Mouse (Mus musculus) embryonic stem cell, embryonic (primary cell): Measurements from ENCODE around the gene Ywhag.

Source experiments
- CTCF ChIA-PET, 4 experiments: fragments of 300-600 bp in 2 of 4; fragments of 350-600 bp in 2 of 4; sonication (Branson Sonifier 250); formaldehyde crosslinking; loops; one replicate each; lab custom pipeline; 2022; ENCODE audit warnings: inconsistent platforms in 2 of 4; lab: Charles Lee
- POLR2A ChIA-PET, 4 experiments: fragments of 300-600 bp in 2 of 4; fragments of 350-600 bp in 2 of 4; sonication (Branson Sonifier 250); formaldehyde crosslinking; loops; one replicate each; lab custom pipeline; 2022; ENCODE audit warnings: antibody characterized with exemption in 4 of 4, inconsistent platforms in 1 of 4; lab: Charles Lee

Ywhag gene

GRCm38 (mm10) chr5:135910813-135911212 is 23.6 kb downstream of the Ywhag start:
- ChIA-PET POLR2A (interaction anchor here (0.5 to 39.6 kb wide), 13 partner anchors 4 to 337 kb away, joined by 3 to 1106 read pairs (median 4); partner anchors contain the start of genes Ywhag (in 2 of the 4) and Hspb1 (in 1 of the 4)), CTCF (interaction anchor here in 3 of 4 experiments (0.6 to 2.1 kb wide), 5 partner anchors 10 to 191 kb away, joined by 3 to 11 read pairs (median 4); partner anchors contain the start of gene Srrm3 (in 1 of the 3))

- ChIA-PET POLR2A (interaction anchor here (0.6 to 39.6 kb wide), 25 partner anchors 5 to 206 kb away, joined by 3 to 1106 read pairs (median 6); partner anchors contain the start of genes Hspb1 (in 2 of the 4), Ywhag (in 2 of the 4) and Polr2j (in 1 of the 4)), CTCF (interaction anchor here (0.6 to 1.7 kb wide), 8 partner anchors 8 to 25 kb away, joined by 3 to 8 read pairs (median 4); no protein-coding TSS in a partner anchor)
These were observed 24.8 kb downstream of the Ywhag start for GRCm38 (mm10) chr5:135909646-135910045.

GRCm38 (mm10) chr5:135908989-135909388 is 25.4 kb downstream of the Ywhag start:
- ChIA-PET POLR2A (interaction anchor here (0.6 to 39.6 kb wide), 27 partner anchors 4 to 284 kb away, joined by 3 to 1106 read pairs (median 5); partner anchors contain the start of genes Hspb1 (in 2 of the 4), Ywhag (in 2 of the 4) and Polr2j (in 1 of the 4)), CTCF (interaction anchor here (0.7 to 1.7 kb wide), 7 partner anchors 8 to 11 kb away, joined by 3 to 8 read pairs (median 6); no protein-coding TSS in a partner anchor)

DNA sequence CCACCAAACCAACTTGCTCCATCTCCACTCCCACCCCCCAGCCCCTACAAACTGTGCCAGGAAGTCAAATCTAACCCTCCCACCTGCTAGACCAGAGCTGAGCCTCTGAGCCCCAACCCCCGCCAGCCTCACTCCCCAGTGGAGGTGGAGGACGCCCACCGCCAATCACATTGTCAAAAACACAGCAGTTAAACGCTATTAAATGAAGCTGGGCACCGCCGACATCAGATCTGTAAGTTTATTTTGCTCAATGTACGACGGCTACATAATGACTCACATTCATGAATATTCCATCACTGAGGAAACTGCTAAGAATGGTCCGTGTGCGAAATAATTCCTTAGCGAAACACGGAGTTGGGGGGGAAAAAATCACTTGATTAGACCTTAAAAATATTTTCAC is 26.2 kb downstream of the Ywhag start:
- CTCF ChIA-PET, result interaction anchor here in 2 of 4 experiments (0.7 to 1.4 kb wide), 4 partner anchors 10 kb away, joined by 3 to 6 read pairs (median 3); no protein-coding TSS in a partner anchor
- POLR2A ChIA-PET, result interaction anchor here (0.5 to 39.6 kb wide), 23 partner anchors 4 to 272 kb away, joined by 3 to 1106 read pairs (median 8); partner anchors contain the start of genes Hspb1 (in 2 of the 4), Ywhag (in 2 of the 4), Mdh2 (in 1 of the 4) and Polr2j (in 1 of the 4)

DNA sequence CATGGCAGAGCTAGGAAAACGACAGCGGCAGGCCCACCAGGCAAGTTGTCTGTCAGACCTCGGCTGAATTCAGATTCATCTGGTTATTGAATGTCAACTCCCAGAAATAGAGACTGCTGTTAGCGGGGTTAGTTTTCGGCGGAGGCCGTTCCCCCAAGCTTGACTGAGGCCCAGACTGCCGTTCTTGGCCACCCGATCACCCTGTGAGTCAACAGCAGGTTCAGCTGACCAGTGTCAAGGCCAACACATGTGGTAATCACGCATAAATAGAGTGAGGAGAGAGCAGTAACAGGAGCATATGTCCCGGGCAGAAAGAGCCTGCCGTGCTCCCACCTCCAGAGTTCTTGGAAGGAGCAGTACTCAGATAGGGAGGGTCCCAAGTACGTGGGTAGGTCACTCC is 27.2 kb downstream of the Ywhag start:
- POLR2A ChIA-PET, result interaction anchor here in 3 of 4 experiments (0.6 to 39.6 kb wide), 13 partner anchors 3 to 129 kb away, joined by 3 to 1106 read pairs (median 10); partner anchors contain the start of genes Hspb1 (in 1 of the 3), Mdh2 (in 1 of the 3), Styxl1 (in 1 of the 3) and Ywhag (in 1 of the 3)
- CTCF ChIA-PET, result interaction anchor here in 2 of 4 experiments (0.7 to 1.5 kb wide), 3 partner anchors 9 to 27 kb away, joined by 3 to 5 read pairs (median 4); partner anchors contain the start of gene Ywhag (in 1 of the 2)

GRCm38 (mm10) chr5:135906846-135907245 is 27.6 kb downstream of the Ywhag start:
- ChIA-PET POLR2A (interaction anchor here in 3 of 4 experiments (0.6 to 39.6 kb wide), 17 partner anchors 2 to 129 kb away, joined by 3 to 1106 read pairs (median 4); partner anchors contain the start of genes Hspb1 (in 2 of the 3), Mdh2 (in 1 of the 3), Styxl1 (in 1 of the 3) and Ywhag (in 1 of the 3)), CTCF (interaction anchor here (0.6 to 1.5 kb wide), 5 partner anchors 8 to 28 kb away, joined by 3 to 14 read pairs (median 4); partner anchors contain the start of gene Ywhag (in 1 of the 4))

GRCm38 (mm10) chr5:135905320-135906225 is 28.8 kb downstream of the Ywhag start:
- CTCF ChIA-PET, result interaction anchor here in 2 of 4 experiments (0.5 to 1.3 kb wide), 7 partner anchors 9 to 140 kb away, joined by 3 to 4 read pairs (median 3); no protein-coding TSS in a partner anchor
- POLR2A ChIA-PET, result interaction anchor here (0.5 to 39.6 kb wide), 20 partner anchors 1 to 217 kb away, joined by 3 to 1106 read pairs (median 4); partner anchors contain the start of genes Hspb1 (in 2 of the 4), Mdh2 (in 1 of the 4) and Styxl1 (in 1 of the 4)

- CTCF ChIA-PET, result interaction anchor here (0.6 to 2.5 kb wide), 38 partner anchors 10 to 1856 kb away, joined by 3 to 24 read pairs (median 6); partner anchors contain the start of genes Hspb1 (in 2 of the 4) and Dtx2 (in 1 of the 4)
These were observed 30.2 kb downstream of the Ywhag start for GRCm38 (mm10) chr5:135904259-135904658.

GRCm38 (mm10) chr5:135903551-135904151 is 30.8 kb downstream of the Ywhag start:
- ChIA-PET CTCF (interaction anchor here (0.5 to 2.5 kb wide), 67 partner anchors 9 to 1856 kb away, joined by 3 to 24 read pairs (median 4); partner anchors contain the start of genes Hspb1 (in 2 of the 4), Alkbh4 (in 1 of the 4), Dtx2 (in 1 of the 4) and Lrwd1 (in 1 of the 4)), POLR2A (interaction anchor here (0.6 to 39.6 kb wide), 64 partner anchors 1 to 499 kb away, joined by 3 to 1106 read pairs (median 5); partner anchors contain the start of genes Hspb1 (in 4 of the 4), Ywhag (in 3 of the 4), Mdh2 (in 2 of the 4) and Styxl1 (in 2 of the 4))

More at GRCm38 (mm10) chr5:135904259-135904658, 30.2 kb downstream of the Ywhag start:
- POLR2A ChIA-PET, result interaction anchor here (1.0 to 39.6 kb wide), 35 partner anchors 0 to 349 kb away, joined by 3 to 1106 read pairs (median 7); partner anchors contain the start of genes Hspb1 (in 3 of the 4), Ywhag (in 3 of the 4), Mdh2 (in 1 of the 4) and Styxl1 (in 1 of the 4)

- CTCF ChIA-PET, result interaction anchor here (0.5 to 2.5 kb wide), 63 partner anchors 9 to 287 kb away, joined by 3 to 24 read pairs (median 4); partner anchors contain the start of genes Hspb1 (in 2 of the 4), Alkbh4 (in 1 of the 4), Dtx2 (in 1 of the 4) and Lrwd1 (in 1 of the 4)
These were observed 31.4 kb downstream of the Ywhag start for GRCm38 (mm10) chr5:135903058-135903457.

DNA sequence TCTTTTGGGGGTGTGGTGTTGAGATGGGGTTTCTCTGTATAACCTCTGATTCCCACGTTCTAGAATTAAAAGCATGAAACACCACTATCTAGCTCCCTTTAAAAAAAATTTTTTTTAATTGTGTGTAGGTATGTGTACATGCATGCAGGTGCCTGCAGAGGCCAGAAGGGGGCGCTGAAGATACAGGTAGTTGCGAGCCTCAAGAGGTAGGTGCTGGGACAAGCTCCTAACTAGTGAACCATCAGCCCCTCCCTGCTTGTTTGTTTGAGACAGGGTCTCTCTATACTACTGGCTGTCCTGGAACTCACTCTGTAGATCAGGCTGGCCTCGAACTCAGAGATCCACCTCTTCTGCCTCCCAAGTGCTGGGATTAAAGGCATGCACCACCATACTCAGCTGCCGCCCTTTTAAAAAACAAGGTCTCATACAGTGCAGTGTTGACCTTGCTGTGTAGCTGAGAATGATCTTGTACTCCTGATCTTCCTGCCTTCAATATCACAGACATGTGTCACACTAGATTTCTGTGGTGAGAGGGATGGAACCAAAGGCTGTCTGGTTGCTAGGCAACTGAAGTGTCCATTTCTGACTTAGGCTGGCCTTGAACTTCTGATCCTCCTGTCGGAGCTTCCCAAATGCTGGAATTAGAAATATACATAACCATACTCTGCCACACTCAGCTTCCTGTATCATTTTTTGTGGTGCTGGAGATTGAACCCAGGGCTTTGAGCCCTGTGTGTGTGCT is 32.9 kb downstream of the Ywhag start:
- POLR2A ChIA-PET, result interaction anchor here (0.5 to 39.6 kb wide), 50 partner anchors 3 to 1217 kb away, joined by 3 to 1106 read pairs (median 4); partner anchors contain the start of genes Ywhag (in 4 of the 4), Hspb1 (in 3 of the 4), Mdh2 (in 1 of the 4) and Polr2j (in 1 of the 4)
- CTCF ChIA-PET, result interaction anchor here (0.5 to 2.1 kb wide), 123 partner anchors 8 to 791 kb away, joined by 3 to 42 read pairs (median 4); partner anchors contain the start of genes Hspb1 (in 2 of the 4), Mdh2 (in 2 of the 4), Styxl1 (in 2 of the 4) and Ywhag (in 2 of the 4)

More at GRCm38 (mm10) chr5:135903058-135903457, 31.4 kb downstream of the Ywhag start:
- POLR2A ChIA-PET, result interaction anchor here (0.6 to 39.6 kb wide), 62 partner anchors 2 to 498 kb away, joined by 3 to 1106 read pairs (median 5); partner anchors contain the start of genes Hspb1 (in 4 of the 4), Ywhag (in 3 of the 4), Mdh2 (in 2 of the 4) and Styxl1 (in 2 of the 4)

DNA sequence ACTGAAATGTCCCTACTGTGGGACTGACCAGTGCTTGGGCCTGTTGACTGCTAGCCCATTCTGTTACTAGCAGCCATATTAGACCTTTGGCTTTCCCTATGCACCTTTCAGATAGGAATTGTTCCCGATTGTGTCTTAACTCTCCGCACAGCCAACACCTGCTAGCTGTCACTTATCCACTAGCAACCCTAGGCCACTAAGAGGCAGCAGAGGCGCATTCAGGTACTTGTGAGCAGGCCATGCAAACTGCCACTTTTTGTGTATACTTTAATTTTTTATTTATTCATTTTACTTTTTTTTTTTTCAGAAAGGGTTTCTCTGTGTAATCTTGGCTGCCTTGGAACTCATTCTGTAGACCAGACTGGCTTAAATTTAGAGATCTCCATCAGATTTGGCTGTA is 33.7 kb downstream of the Ywhag start:
- POLR2A ChIA-PET, result interaction anchor here (0.5 to 39.6 kb wide), 50 partner anchors 4 to 1218 kb away, joined by 3 to 1106 read pairs (median 4); partner anchors contain the start of genes Ywhag (in 4 of the 4), Hspb1 (in 3 of the 4), Mdh2 (in 1 of the 4) and Polr2j (in 1 of the 4)

GRCm38 (mm10) chr5:135899833-135900232 is 34.6 kb downstream of the Ywhag start:
- ChIA-PET CTCF (interaction anchor here in 3 of 4 experiments (0.7 to 2.4 kb wide), 6 partner anchors 11 to 161 kb away, joined by 3 to 17 read pairs (median 6); no protein-coding TSS in a partner anchor), POLR2A (interaction anchor here in 3 of 4 experiments (0.5 to 39.6 kb wide), 11 partner anchors 5 to 892 kb away, joined by 3 to 1106 read pairs (median 11); partner anchors contain the start of genes Hspb1 (in 2 of the 3) and Ywhag (in 1 of the 3))

More for the DNA sequence above, 33.7 kb downstream of the Ywhag start:
- CTCF ChIA-PET, result interaction anchor here (0.5 to 2.1 kb wide), 116 partner anchors 7 to 1040 kb away, joined by 3 to 42 read pairs (median 4); partner anchors contain the start of genes Hspb1 (in 2 of the 4), Mdh2 (in 2 of the 4), Styxl1 (in 2 of the 4) and Ywhag (in 2 of the 4)

DNA sequence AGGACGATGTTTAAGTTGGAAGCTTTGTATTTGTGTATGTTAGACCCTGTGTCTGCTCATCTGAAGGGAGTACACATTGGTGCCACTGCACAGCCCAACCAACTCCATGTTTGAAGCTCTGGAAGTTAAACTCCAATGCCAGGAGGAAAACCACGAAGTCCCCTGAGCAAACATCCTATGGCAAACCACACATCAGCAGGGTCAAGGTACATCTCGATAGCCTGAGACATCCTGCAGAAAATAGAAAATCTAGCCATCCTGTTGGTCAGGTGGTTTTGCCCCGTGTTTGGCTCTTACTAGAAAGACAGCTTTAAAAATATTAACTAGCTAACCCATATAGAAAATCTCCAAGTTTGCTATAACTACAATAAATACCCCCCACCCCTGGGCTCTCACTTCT is 35.4 kb downstream of the Ywhag start:
- CTCF ChIA-PET, result interaction anchor here (0.6 to 3.7 kb wide), 31 partner anchors 8 to 288 kb away, joined by 3 to 39 read pairs (median 4); partner anchors contain the start of genes Hspb1 (in 2 of the 4), Ywhag (in 2 of the 4), Mdh2 (in 1 of the 4) and Styxl1 (in 1 of the 4)
- POLR2A ChIA-PET, result interaction anchor here (0.5 to 39.6 kb wide), 27 partner anchors 6 to 509 kb away, joined by 3 to 1106 read pairs (median 5); partner anchors contain the start of genes Hspb1 (in 2 of the 4), Ywhag (in 2 of the 4), Mdh2 (in 1 of the 4) and Styxl1 (in 1 of the 4)
